Mouse (Mus musculus): ENCODE results near the gene Sox1.

Gene Sox1

DNA sequence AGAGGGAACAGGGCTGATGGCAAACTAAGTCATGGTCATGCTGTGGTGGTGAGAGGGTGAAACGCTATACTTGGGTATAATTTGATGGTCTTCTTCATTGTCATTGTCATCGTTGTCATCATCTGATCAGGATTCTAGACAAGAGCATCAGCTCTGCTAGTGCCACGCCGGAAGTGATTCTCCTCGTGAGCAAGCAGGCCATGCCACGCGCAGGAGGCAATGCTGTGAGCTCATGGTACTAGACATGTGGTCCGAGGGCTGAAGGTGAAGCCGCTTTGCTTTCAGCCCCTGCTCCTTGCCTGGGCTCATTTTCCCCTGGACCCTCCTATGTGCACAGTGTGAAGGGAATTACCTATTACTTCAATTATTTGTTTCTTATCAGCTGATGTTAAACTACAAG is 32.3 kb downstream of the Sox1 start:
- no peak for DNase-seq

DNA sequence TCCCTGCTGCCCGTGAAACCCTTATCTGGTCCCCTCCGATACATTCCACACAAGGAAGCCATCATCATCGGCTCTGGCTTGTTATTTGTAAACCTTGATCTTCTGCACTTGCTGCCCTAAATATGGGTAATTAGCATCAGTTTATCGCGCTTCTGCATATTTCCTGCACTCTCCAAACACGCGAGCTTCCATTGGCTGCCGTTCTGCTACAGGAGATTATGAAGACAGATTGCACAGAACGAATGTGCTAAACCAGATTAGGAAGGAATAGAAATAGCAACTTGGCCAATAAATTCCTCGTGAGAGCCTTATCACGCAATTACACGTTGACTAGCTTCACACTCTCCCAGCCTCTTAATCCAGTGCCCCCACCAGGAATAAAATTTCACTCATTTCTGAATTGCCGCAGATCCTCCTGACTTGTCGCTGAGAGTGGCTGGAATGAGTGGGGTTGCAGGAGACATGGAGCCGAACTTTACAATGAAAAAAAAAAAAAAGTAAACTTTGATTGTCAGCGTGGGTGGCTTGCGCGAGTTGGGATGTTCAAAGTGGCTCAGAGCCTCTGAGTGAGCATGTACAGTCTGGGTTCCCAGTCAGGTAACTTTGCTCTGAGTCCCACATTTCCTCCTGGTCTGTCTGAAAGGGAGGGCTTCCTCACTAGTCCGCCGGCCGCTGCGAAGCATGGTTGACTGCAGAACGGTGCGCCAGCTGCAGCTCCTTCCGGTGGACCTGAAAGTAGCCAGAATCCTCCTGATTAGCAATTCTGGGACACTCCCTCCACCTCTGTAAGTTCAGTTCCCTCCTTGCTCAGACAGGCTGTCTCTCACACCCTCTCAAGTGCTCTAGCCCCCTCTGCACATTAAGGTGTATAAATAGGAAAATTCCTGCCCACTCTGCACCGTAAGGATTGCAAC is 33.0 kb downstream of the Sox1 start:
- DNase-seq, result no peak

DNA sequence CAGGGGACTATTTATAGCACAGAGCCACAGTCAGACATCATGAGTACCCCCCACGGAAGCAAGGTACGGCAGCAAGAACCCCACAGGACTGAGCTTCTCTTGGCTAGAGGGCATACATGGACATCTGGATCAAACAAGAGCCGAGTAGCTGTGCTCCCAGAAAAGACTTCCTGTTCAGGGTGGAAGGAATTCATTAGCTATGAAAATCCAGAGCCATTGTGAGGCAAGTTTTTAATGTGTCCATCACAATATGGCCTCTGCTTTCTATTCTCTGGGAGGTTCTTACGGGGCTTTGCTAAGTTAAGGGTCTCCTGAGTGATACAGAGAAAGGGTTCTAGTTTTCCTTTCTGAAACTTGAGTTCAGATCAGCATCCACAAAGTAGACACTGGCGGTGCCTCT is 33.8 kb downstream of the Sox1 start:
- DNase-seq, result no peak

DNA sequence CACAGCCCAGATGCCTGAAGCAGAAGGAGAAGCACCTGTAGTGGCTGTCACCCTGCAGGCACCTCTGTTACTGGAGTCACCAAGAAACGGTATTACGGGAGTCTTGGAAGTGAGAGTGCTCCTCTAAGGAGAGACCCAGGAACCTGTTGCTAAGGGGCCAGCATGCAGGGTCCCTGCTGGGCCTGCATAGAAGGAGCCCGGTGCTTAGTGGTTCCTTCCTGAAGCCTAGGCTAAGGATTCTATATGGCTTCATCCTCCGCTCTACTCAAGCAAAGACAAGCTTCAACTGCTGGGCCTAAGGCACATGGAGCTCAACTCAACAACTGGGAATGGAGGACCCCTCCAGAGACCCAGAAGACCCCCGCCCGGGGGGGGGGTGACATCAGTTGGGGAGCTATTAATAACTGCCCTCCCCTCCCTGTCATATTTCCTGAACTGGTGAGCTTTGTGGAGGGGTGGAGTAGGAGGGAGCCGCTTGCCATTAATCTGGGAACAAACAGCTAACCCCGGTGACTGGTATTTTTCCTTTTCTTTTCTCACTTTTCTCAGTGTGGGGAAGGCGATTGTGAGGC is 34.6 kb downstream of the Sox1 start:
- no peak for DNase-seq

DNA sequence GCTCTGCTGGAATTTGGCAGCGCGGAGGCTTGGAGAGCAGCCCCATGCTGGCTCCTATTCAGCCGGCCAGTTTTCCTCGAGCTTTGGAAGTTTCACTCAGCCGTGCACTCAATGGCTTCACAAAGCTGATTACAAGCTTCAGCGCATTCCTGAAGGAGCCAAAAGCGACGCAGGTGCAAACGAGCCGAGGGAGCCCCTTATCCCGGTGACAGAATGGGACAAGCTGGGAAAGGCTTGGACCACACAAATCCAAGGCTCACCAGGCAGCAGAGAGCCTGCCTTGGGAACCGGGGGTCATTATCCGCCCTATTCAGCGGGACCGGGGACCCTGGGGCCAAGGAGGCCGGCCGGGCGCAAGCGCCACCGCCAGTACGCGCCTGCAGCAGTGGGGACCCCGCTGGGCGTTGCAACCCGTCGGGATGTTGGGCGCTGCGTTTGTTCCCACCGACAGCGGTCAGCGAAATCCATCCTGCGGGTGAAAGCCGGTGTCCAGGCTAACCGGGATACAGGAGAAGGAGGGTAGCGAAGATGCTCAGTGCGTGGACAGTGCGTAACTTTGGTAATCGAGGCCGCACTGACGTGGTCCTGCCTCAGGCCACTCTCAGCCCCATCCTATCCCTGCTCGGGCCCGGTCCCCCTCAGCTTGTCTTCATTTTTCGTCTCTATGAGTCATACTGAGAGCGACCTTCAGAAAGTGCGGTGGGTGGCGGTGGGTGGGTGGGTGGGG is 35.2 kb downstream of the Sox1 start:
- DNase-seq, result peak; percentile 60

DNA sequence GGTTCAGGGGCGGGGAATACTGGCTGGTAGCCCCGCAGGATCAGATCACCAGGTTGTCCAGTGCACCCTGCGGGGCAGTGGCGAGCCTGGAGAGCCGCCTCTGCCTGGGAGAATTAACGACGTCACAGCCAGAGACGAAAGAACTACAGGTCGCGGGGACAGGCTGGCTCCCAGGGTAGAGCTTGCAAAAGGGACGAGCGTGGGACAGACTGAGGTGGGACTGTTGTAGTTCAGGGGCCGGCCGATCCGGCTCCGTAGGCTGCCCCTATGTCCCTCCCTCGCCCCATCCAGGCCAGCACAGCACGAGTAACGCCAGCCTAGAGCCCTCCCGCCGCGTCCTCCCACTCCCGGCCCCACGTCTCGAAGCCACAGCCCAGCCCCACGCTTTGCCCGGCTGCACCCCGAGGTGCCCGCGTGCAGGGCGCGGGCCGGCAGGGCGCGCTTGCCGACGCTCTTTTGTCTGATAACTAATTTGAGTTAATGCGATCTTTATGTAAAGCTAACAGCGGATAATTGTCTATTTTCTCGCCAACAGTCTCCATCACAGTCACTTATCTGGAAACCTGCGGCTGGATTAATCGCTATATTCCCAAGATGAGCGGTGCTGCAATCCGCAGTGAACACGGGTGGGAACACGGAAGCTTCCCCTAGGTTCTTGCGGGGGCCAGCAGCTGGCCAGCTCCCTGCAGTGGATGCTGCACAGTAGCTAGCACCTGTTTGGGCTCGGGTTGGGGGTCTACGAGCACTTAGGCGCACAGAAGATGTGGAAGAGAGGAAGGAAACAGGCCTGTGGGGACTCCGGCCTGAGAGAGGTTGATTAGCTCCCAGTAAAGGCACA is 36.0 kb downstream of the Sox1 start:
- DNase-seq, result no peak

DNA sequence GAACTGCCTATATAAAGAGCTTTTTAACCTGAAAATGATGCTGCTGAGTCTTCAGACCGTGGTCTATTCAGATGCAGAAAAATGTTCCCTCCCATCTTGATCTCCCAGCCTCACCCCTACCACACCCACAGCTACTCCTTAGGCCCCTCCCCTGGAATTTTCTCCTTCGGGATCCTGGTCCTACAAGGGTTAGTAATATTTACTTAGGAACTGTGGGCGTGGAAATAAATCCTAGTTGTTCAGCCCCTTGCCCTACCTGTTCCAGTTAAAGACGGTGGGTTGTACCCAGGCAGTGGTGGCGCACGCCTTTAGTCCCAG is 36.6 kb downstream of the Sox1 start:
- no peak for DNase-seq

DNA sequence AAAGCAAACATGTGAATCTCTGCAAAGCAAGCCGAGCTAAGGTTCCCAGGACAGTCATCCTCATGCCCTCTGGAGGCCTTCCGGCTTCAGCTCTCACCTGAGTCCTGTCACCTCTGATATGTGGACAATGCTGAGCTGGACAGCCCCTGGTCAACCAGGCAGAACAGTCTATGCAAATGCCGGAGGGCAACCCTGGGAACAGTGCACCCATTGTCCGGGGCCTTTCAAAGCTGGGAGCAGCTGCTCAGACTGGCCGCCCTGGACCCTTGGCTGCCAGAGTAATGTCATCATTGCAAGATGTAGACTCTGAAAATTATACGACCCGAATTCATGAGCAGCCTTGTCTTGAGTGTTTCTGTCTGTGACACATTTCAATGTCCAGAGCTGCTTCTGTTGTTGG is 37.5 kb downstream of the Sox1 start:
- no peak for DNase-seq

DNA sequence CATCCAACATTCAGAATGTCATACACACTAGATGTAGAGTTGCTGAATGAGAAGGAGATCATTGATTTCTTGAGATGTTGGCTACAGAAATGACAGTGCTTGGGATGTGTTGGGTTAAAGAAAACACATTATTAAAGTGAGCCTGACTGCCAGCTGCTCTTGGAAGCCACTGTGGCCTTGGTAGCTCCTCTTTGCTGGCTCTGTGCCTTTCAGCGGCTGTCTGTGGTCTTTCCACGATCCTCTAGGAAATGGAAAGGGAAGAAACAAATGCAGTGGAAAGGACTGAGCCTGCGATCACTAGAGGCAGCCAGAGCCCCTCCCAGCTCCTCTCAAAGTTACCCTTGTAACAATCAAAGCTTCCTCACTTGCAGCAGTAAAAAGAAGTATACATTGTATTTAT is 39.7 kb downstream of the Sox1 start:
- no peak for DNase-seq

DNA sequence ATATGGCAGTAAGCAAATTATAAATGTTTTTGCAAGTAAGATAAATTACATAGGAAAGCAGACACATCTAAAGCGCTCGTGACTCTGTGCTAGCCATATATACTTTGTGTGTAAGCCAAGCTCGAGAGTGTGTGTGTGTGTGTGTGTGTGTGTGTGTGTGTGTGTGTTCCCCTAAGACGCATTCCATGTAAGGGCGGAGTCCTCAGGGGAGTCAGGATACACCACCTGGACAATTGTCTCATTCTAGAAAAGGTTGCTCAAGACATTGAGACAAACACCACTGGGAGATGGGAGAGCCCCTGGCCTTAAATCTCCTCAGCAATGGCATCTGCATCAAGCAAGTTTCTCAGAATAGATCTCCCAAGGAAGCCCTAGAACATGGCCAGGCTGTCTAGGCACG is 42.9 kb downstream of the Sox1 start:
- no peak for DNase-seq

DNA sequence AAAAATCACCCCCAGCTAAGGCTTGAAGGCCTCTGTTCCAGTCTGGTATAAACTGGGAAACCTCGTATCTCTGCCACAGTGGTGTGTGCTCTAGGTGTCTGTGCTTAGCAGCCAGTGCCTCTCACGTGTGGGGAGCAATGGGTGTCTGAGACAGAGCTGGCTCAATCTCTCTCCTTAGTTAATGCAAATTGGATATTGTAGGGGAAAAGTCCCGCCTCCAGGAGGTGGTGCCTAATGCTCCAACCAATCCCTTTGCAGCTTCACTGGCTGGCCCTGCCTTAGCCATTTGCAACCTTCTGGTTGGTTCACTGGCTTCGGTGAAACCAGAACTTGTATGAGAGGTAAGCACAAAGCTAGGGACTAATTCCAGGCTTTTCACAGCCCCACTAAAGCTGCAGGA is 43.9 kb downstream of the Sox1 start:
- DNase-seq, result peak; percentile 20

DNA sequence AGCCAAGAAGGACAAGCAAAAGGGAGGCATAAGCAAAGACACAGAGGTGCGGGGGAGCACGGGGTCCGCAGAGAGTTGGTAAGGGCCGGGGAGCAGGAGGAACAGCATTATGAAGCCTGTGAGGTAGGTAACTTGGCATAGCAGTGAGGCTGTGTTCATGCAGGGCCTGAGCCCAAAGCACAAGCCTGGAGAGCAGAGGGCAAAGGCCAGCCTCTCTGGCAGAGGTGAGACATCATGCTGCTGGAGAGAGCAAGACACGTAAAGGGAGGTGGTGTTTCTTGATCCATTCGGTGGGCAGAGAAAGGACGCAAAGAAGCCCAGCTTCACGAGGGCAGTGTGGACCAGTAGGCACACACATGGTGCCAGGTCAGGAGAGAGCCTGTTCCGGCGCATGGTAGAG is 44.8 kb downstream of the Sox1 start:
- DNase-seq, result no peak

DNA sequence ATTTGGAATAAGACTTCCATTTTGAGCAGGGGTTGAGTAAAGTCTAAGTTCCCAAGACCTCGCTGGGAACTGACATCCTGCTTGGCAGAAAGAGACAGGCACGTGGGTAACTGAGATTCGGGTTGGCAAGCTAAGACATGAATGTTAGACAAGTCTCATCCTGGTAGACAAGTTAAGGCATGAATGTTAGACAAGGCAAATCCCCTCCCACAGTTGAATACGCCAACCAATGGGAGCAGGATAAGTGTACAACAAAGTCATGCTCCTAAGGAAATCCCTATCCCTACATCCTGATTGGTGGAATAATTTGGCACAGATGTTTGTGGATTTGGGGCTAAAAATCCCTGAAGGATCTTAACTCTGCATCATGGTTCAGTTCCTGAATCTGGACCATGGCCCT is 45.9 kb downstream of the Sox1 start:
- no peak for DNase-seq

DNA sequence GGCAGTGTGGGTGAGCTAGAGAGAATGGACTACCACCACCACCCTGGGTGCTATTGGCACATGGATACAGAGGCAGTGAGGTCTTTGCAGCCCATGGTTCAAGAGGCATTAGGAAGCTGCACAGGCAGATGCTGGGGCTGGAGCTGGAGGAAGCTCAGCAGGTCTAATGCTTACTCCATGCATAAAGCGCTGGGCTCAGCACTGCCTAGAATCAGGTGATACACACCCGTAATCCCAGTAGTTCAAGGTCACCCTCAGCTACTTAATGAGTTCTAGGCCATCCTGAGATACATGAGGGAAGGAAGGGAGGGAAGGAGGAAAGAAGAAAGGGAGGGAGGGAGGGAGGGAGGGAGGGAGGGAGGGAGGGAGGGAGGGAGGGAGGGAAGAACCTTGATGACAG is 50.2 kb downstream of the Sox1 start:
- DNase-seq, result no peak

DNA sequence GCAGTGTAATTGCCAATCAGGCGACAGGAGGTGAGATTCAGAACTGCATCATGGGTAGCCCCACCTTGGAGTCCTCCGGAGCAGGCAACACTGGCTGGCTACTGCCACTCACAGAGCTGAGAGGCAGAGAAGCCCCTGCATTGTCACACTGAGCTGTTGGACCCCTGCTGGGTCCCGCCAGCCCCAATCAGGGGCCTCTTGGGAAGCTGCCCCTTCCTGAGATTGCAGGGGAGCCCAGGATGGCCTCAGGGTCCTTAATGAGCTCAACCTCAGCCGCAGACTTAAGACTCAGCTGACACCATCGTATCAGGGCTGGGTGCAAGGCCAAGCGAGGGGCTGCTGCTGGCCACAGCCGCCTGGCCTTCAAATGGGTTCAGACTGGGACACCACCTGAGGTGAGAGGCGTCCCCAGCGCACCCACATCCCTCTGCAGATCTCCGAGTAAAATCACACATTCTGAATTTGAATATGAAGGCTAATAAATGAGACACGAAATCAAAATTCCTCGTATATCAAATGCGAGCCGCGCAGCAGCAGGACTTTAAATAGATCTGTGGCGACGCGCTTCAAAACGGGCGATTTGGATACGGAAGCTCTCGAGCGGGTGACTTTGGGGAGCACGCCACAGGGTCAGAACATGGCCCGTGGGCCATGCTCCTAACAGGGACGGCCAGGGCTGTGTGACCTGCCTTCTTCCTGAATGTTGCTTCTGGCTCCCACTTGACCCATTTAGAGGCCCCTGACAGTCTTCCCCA is 51.0 kb downstream of the Sox1 start:
- DNase-seq, result no peak
